Mouse (Mus musculus) kidney, postnatal 4 days (tissue): ENCODE data around the gene Pitpnb.

Experiments
- DNase-seq, 2 experiments: peaks; one replicate each; pipeline ENCODE4 v3.0.0; 2021; ENCODE audit warnings: mixed read lengths in 2 of 2

The Pitpnb gene

DNA sequence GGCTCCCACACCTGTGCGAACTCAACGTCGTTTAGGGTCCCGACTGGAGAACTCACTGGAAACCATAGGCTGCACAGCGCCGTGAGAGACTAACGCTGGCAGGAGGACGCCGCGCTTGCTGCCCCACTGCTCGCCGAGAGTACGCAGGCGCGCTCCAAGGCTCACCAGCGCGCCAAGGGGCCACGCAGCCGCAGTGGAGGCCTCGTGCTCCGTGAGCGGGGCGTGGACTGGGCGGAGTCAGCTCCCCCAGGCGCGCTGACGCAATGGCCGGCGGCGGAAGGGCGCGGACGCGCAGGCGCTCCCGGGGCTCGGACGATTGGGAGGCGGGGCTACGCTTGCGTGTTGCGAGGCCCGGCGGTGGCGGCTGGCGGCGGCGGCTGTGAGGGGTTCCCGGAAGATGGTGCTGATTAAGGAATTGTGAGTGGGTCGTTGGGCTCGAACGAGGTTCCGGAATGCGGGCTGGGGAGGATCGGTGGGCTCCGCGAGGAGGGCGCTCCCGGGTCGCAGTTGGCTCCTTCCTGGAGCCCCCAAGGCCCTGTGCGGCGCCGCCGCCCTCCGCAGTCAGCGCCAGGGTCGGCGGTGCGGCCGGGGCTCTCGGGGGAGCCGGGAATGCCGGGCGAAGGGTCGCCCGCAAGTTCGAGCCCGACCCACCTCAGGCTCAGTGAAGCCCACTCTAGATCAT is at the start of gene Pitpnb:
Gene Pitpnb (plus strand): TSS at position 347 of the 682 bp plus-strand sequence.
- DNase-seq = peak; percentile 99

- DNase-seq = no peak
These were observed 46.0 kb upstream of the Pitpnb start for GRCm38 (mm10) chr5:111284420-111285175.

GRCm38 (mm10) chr5:111287571-111287970 is 43.0 kb upstream of the Pitpnb start:
- no peak for DNase-seq

- no peak for DNase-seq
These were observed 42.1 kb upstream of the Pitpnb start for GRCm38 (mm10) chr5:111288486-111288885.

DNA sequence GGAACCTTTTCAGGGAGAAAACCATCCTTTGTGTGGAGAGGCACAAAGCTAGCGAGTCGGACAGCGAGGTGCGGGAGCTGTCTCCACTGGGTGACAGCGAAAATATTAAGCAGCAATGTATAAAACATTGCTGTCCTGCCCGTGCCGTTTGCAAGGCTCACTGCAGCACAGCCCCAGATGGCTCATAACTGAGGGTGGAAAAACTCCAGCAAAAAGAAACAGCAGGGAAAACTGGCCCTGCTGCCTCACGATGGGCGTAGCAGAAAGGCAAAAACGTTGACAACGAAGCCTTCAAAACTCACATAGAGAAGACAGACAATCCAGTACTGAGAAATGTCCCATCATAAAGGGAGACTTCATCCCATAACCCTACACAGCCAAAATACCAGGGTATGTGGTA is 40.5 kb upstream of the Pitpnb start:
- no peak for DNase-seq

- peak; percentile 56 to 68 for DNase-seq
These were observed 38.9 kb upstream of the Pitpnb start for GRCm38 (mm10) chr5:111291639-111292038.

DNA sequence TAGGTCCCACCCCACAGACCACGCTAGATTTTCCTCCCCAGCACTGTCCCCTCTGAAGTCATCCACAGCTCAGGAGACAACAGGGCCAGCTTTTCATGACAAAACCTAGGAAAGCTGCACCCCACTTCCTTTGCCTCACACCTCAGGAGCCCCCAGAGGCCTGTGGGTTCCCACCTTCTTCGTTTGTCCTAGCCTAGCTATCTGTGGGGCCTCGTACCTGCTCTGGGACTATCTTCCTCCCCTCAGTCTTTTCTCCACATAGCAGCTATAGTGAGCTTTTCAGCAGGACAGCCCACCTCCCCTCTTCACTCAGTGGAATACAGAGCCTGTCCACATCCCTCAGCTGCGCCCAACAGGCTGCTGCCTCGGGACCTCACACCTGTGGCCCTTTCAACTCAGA is 32.8 kb upstream of the Pitpnb start:
- DNase-seq = no peak

- DNase-seq = peak; percentile 39 to 54
These were observed 31.9 kb upstream of the Pitpnb start for GRCm38 (mm10) chr5:111298706-111299105.

- DNase-seq = no peak
These were observed 29.8 kb upstream of the Pitpnb start for GRCm38 (mm10) chr5:111300776-111301175.

GRCm38 (mm10) chr5:111301736-111302135 is 28.8 kb upstream of the Pitpnb start:
- DNase-seq = no peak

DNA sequence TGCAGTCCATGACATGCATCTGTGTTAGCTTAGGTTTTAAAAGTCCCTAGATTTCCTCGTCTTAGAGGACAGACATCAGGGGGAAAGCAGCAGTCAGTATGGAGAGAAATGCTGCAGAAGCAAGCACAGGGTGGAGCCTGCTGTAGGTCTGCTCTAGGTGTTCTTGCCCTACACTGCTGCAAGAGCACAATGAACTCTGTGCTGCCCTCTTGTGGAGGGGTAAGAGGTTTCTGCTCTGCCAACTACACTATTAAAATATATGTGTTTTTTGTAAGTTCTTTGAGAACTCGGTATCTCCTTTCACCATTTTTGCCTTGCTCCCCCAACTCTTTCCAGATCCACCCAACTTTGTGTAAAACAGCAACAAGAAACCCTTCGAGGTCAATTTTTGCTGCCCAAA is 25.8 kb upstream of the Pitpnb start:
- no peak for DNase-seq

DNA sequence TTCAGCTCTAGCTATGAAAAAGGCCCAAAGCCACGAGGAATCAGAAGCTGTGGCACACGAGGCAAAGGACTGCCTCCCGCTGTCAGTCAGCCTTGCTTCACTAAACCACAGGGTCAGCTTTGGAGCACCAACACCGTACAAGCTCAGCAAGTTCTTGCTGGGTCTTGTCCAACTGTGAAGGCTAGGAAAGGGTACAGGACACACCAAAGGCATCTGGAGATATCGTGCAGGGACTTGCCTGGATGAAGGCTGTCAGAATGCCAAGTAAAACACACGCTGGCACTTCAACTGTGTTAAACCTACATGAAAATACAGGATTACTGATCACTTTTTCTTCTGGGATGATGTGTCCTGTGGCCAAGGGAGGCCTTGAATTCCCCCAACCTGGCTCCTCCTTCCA is 20.4 kb upstream of the Pitpnb start:
- DNase-seq = no peak

GRCm38 (mm10) chr5:111313833-111314232 is 16.7 kb upstream of the Pitpnb start:
- no peak for DNase-seq

- no peak for DNase-seq
These were observed 15.5 kb upstream of the Pitpnb start for GRCm38 (mm10) chr5:111315061-111315460.

DNA sequence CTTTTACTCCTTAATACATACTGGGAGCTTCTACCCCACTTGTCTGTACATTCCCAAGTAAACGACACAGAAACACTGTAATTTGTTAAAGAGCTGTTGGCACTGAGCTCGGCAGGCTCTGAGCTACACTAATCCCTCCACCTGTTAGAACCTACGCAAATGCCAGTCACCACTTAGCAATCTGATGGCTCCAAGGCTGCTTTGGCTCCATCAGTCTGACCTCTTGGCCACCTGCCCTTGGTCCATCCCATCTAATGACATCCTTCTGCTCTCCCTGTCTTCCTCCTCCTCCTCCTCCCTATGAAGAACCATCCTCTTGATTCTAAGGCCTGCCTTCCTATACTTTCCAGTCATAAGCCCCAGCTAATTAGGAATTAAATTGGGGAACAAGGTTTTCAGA is 13.0 kb upstream of the Pitpnb start:
- no peak for DNase-seq

DNA sequence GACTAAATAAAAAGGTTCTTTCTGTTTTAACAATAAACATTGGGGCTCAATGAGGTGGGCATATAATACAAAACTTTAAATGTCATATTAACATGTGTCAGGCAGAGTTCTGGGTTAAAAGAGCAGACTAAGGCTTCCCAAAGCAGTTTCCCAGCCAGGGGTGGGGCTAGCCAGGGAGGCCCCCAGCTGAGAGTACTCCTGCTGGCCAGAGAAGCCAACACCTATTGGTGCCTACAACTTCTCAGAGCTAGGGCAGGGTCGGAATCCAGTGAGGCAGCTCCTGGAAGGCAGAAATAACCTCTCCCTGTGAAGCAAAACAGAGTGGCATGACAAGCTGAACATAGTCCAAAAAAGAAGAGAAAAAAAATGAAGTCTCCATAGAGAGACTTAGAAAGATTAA is 11.6 kb upstream of the Pitpnb start:
- no peak for DNase-seq

DNA sequence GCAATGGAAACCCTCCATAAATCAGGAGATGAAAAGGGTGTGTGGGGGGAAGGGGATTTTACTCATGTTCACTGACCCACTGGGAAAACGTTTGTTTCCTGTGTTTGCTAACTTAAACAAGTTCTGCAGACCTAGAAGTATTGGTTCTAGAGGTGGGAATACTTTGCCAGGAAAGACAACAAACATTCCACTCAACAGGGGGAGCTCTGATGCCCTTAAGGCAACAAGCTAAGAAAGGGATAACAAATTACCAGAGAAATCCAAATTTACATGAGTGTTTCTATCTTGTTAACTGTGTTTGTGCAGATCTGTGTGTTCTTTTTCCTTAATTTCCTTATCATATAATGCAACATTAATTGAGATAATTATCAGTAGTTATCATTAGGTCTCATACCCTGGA is 4.8 kb upstream of the Pitpnb start:
- DNase-seq = no peak

GRCm38 (mm10) chr5:111327420-111327819 is 3.1 kb upstream of the Pitpnb start:
- DNase-seq = no peak

- DNase-seq = no peak
These were observed 664 bp upstream of the Pitpnb start for GRCm38 (mm10) chr5:111329782-111330416.

DNA sequence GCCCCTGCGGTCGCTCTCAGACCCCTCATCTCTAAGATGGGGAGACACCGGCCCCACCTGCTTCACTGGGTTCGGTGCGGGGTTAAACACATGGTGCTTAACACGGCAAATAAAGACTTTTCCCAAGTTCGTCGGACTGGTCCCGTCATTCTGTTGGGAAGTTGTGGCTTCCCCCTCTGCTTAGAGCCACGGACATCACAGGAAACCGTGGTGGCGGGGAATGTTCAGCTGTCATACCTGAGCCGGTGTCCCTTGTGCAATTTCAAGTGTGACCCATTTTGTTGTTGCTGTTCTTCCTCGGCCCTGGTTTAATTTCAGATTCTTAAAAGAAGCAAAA is 504 bp downstream of the Pitpnb start:
- no peak for DNase-seq

GRCm38 (mm10) chr5:111335939-111336691 is 5.6 kb downstream of the Pitpnb start:
- DNase-seq = no peak

GRCm38 (mm10) chr5:111341609-111342008 is 11.0 kb downstream of the Pitpnb start:
- DNase-seq = peak; percentile 18 to 52

GRCm38 (mm10) chr5:111344721-111345400 is 14.3 kb downstream of the Pitpnb start:
- DNase-seq = no peak
